8 mouse cellular contexts compared by ENCODE assay signal in the genomic region with DNA sequence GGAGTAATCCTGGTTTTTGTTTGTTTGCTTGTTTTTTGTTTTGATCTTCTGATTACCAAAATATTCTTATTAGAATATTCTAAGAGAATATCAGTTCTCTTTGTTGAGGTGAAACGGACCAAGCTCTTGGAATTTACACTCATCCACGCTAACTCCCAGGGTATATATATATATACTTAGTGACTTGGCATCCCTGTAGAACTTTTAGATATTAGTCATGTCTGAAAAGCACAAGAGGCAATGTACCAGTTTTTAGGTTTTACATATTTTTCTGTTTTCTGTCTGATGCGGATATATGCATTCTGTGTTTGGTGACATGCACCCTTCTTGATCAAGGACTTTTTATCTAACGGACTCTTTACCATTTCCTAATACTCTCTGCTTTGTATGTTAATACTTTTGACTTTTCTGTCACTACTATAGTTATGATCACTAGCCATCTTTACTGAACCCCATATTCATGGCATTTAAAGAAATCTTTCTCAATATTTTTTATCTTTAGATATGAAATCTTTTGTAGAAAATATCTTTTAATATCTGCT. TPM values are rescaled to one million over a fixed set of nuclear protein-coding genes. Genes with fewer than 3 reads are reported as not detected.
DNase-seq lines count a peak whose midpoint lies in the region; ATAC-seq and TF ChIP-seq lines count a peak whose summit lies in the region.

No protein-coding gene starts in this region.

- H3K27ac ChIP-seq in heart, embryonic 14.5 days (replicated peaks in 1 of 2; ENCODE audit: control insufficient read depth in 1 of 2, insufficient read depth in 1 of 2, low read depth in 2 of 2, low read length in 2 of 2), result peak overlapping the region; percentile 91 to 92; a peak in 3 of 4 replicates
- peak overlapping the region; percentile 90 for H3K27ac ChIP-seq in MEL (ENCODE audit: control insufficient read depth, low read depth, low read length)
- 0 out of 2 replicates have a peak overlapping the region, but pooled peaks have one; percentile 42 for H3K27ac ChIP-seq in hindbrain, embryonic 11.5 days (ENCODE audit: low read depth, low read length)
- peak overlapping the region; percentile 91 for H3K27ac ChIP-seq in midbrain, embryonic 10.5 days (replicated peaks)

- WGBS in heart, embryonic 14.5 days, result 27% methylated on average over 4 of the region's 4 CpGs
- WGBS in hindbrain, embryonic 11.5 days, result 47% methylated on average over 4 of the region's 4 CpGs
- WGBS in midbrain, embryonic 10.5 days, result 48% methylated on average over 4 of the region's 4 CpGs

- no peaks in the 10 kb centered on the region for H3K9me3 ChIP-seq in heart, embryonic 14.5 days (ENCODE audit: control insufficient read depth, low read length)
- H3K9me3 ChIP-seq in MEL (replicated peaks; ENCODE audit: insufficient read depth, low read length), result no peaks in the 10 kb centered on the region
- no peaks in the 10 kb centered on the region for H3K9me3 ChIP-seq in hindbrain, embryonic 11.5 days (ENCODE audit: control insufficient read depth, low read length)
- no peaks in the 10 kb centered on the region for H3K9me3 ChIP-seq in midbrain, embryonic 10.5 days (replicated peaks)

- peaks cover 0 to 4% of the 10 kb centered on the region in 2 experiments; a peak in 2 of 4 replicates for H3K4me1 ChIP-seq in heart, embryonic 14.5 days (ENCODE audit: control insufficient read depth in 2 of 2, insufficient read depth in 2 of 2, low read length in 2 of 2)
- H3K4me1 ChIP-seq in MEL (ENCODE audit: control insufficient read depth in 1 of 2, insufficient read depth in 2 of 2, low read length in 2 of 2), result no peaks in the 10 kb centered on the region
- H3K4me1 ChIP-seq in hindbrain, embryonic 11.5 days (replicated peaks; ENCODE audit: control insufficient read depth, insufficient read depth, low read length), result no peaks in the 10 kb centered on the region
- H3K4me1 ChIP-seq in midbrain, embryonic 10.5 days, result peaks cover 12% of the 10 kb centered on the region

- TF ChIP-seq EP300 in MEL (IDR thresholded peaks at IDR 0.05; ENCODE audit: low read depth in 1 of 2, low read length in 2 of 2), result no peak

- H3K79me2 ChIP-seq in MEL (ENCODE audit: control insufficient read depth, insufficient read depth, low read length, poor library complexity), result no peaks in the 10 kb centered on the region; the same call in 1 of the 2 replicates

- TF ChIP-seq CTCF in MEL (IDR thresholded peaks at IDR 0.05 in 2 of 3, conservative IDR thresholded peaks at IDR 0.05 in 1 of 3; ENCODE audit: control insufficient read depth in 1 of 3, insufficient read depth in 1 of 3, low read depth in 2 of 3, low read length in 3 of 3, poor library complexity in 1 of 3, severe bottlenecking in 1 of 3), result no peak

- DNase-seq in heart, adult 11 months, result no peak
- peak; percentile 72 for DNase-seq in MEL (ENCODE audit: low read depth, low spot score)
- DNase-seq in hindbrain, embryonic 11.5 days (ENCODE audit: low spot score), result no peak
- no peak for DNase-seq in midbrain, embryonic 10.5 days (ENCODE audit: low spot score)
- DNase-seq in ovary, postnatal 36 days (ENCODE audit: low spot score), result no peak
- DNase-seq in frontal cortex, adult 2 months (ENCODE audit: extremely low spot score in 1 of 2, low spot score in 1 of 2), result no peak

- peak overlapping the region; percentile 53 to 77; a peak in 3 of 4 replicates for H3K4me3 ChIP-seq in heart, embryonic 14.5 days (ENCODE audit: control insufficient read depth in 1 of 2, insufficient read depth in 1 of 2, low read depth in 1 of 2, low read length in 2 of 2)
- peak overlapping the region; percentile 67 to 88 for H3K4me3 ChIP-seq in MEL (ENCODE audit: control insufficient read depth in 1 of 2, insufficient read depth in 1 of 2, low read depth in 2 of 2, low read length in 2 of 2)
- peak overlapping the region; percentile 46 for H3K4me3 ChIP-seq in hindbrain, embryonic 11.5 days (ENCODE audit: low read depth, low read length)
- peak overlapping the region; percentile 64 for H3K4me3 ChIP-seq in midbrain, embryonic 10.5 days

- H3K9ac ChIP-seq in heart, embryonic 14.5 days (ENCODE audit: low read length), result peak overlapping the region; percentile 78
- H3K9ac ChIP-seq in MEL (ENCODE audit: control insufficient read depth, low read depth, low read length, poor library complexity, severe bottlenecking), result peak overlapping the region; percentile 88
- peak overlapping the region; percentile 67 for H3K9ac ChIP-seq in hindbrain, embryonic 11.5 days (ENCODE audit: low read depth, low read length)

- TF ChIP-seq POLR2A in MEL (IDR thresholded peaks at IDR 0.05; ENCODE audit: control insufficient read depth in 1 of 2, insufficient read depth in 1 of 2, low read depth in 1 of 2, low read length in 2 of 2, poor library complexity in 1 of 2), result no peak

- ATAC-seq in heart, embryonic 14.5 days (ENCODE audit: insufficient number of reproducible peaks, insufficient read depth, low FRiP score, low read depth), result no peak
- peak; percentile 36; the same call in 1 of the 2 replicates for ATAC-seq in hindbrain, embryonic 11.5 days (ENCODE audit: low FRiP score)
- ATAC-seq in frontal cortex, adult (ENCODE audit: low TSS enrichment), result no peak

- no peaks in the 10 kb centered on the region for H3K36me3 ChIP-seq in heart, embryonic 14.5 days (ENCODE audit: control insufficient read depth, insufficient read depth, low read length)
- H3K36me3 ChIP-seq in MEL (ENCODE audit: control insufficient read depth in 1 of 2, insufficient read depth in 2 of 2, low read length in 2 of 2), result no peaks in the 10 kb centered on the region
- no peaks in the 10 kb centered on the region for H3K36me3 ChIP-seq in hindbrain, embryonic 11.5 days (ENCODE audit: control insufficient read depth, insufficient read depth, low read length)
- 0 out of 2 replicates have a peak, but pooled peaks cover under 1% of the 10 kb centered on the region for H3K36me3 ChIP-seq in midbrain, embryonic 10.5 days

- H3K4me2 ChIP-seq in heart, embryonic 14.5 days (ENCODE audit: low read length), result peak overlapping the region; percentile 77
- H3K4me2 ChIP-seq in hindbrain, embryonic 11.5 days (replicated peaks; ENCODE audit: low read depth, low read length), result peak overlapping the region; percentile 55; the same call in 1 of the 2 replicates

- H3K27me3 ChIP-seq in heart, embryonic 14.5 days (ENCODE audit: control insufficient read depth, insufficient read depth, low read length), result no peaks in the 10 kb centered on the region
- no peaks in the 10 kb centered on the region for H3K27me3 ChIP-seq in MEL (ENCODE audit: control insufficient read depth in 1 of 2, insufficient read depth in 2 of 2, low read length in 2 of 2)
- H3K27me3 ChIP-seq in hindbrain, embryonic 11.5 days (ENCODE audit: control insufficient read depth, insufficient read depth, low read length), result no peaks in the 10 kb centered on the region
- no peaks in the 10 kb centered on the region for H3K27me3 ChIP-seq in midbrain, embryonic 10.5 days (ENCODE audit: low read depth, poor library complexity, severe bottlenecking)

- TF ChIP-seq RAD21 in MEL (IDR thresholded peaks at IDR 0.05; ENCODE audit: low read depth, low read length), result no peak

TF ChIP-seq in MEL, 35 proteins besides CTCF, POLR2A, EP300 and RAD21:
- TF ChIP-seq USF2 (IDR thresholded peaks at IDR 0.05; ENCODE audit: borderline replicate concordance in 1 of 2, insufficient read depth in 1 of 2, low read depth in 1 of 2, low read length in 2 of 2) (no peak), CHD1 (IDR thresholded peaks at IDR 0.05; ENCODE audit: low read depth, low read length) (0 out of 2 replicates have a peak, but pooled peaks have one; percentile 55), ZNF384 (IDR thresholded peaks at IDR 0.05; ENCODE audit: low read depth, low read length) (peak; percentile 77), TBP (IDR thresholded peaks at IDR 0.05; ENCODE audit: low read depth, low read length) (peak; percentile 94), GATA1 (IDR thresholded peaks at IDR 0.05; ENCODE audit: low read depth, low read length) (no peak), POLR2AphosphoS5 (IDR thresholded peaks at IDR 0.05; ENCODE audit: borderline replicate concordance, low read depth, low read length) (no peak), MXI1 (IDR thresholded peaks at IDR 0.05; ENCODE audit: low read depth, low read length) (no peak), BHLHE40 (IDR thresholded peaks at IDR 0.05; ENCODE audit: borderline replicate concordance, low read depth, low read length) (no peak), ZKSCAN1 (IDR thresholded peaks at IDR 0.05; ENCODE audit: low read depth, low read length) (no peak)

RNA-seq across cellular contexts. Expression of a gene that starts 18.1 kb away (rescaled TPM):
- polyA plus RNA-seq in heart, embryonic 14.5 days (2014; fragmentation: Nextera tagmentation; extraction: Ambion mirVana), result 3.8 and 4.0 TPM in 2 replicates
- total RNA-seq in MEL (2012; rRNA removed), result 3.5 and 4.0 TPM in 2 replicates
- 1 to 10 TPM in 1 of 2 experiments, not detected in 1; 2.8 TPM for polyA plus RNA-seq in MEL (2012; ENCODE audit: insufficient read depth in 1 of 2, insufficient read length in 2 of 2, low read depth in 1 of 2, low replicate concordance in 2 of 2, missing spikeins in 1 of 2)
- 2.1 and 2.9 TPM in 2 replicates for polyA plus RNA-seq in hindbrain, embryonic 11.5 days (2014; fragmentation: Nextera tagmentation; extraction: Ambion mirVana)
- polyA plus RNA-seq in midbrain, embryonic 10.5 days (2016; fragmentation: Nextera tagmentation; extraction: Ambion mirVana), result 1.7 and 2.2 TPM in 2 replicates
- polyA plus RNA-seq in frontal cortex, adult 2 months (2012; rRNA removed), result 2.8 and 3.4 TPM in 2 replicates

RNA-seq across cellular contexts. Expression of a gene that starts 28.4 kb away (rescaled TPM):
- polyA plus RNA-seq in heart, embryonic 14.5 days (2014; fragmentation: Nextera tagmentation; extraction: Ambion mirVana), result 5.3 and 5.5 TPM in 2 replicates
- 1.8 TPM in 2 replicates for total RNA-seq in MEL (2012; rRNA removed)
- 1 to 10 TPM in 1 of 2 experiments, not detected in 1; 2.2 TPM for polyA plus RNA-seq in MEL (2012; ENCODE audit: insufficient read depth in 1 of 2, insufficient read length in 2 of 2, low read depth in 1 of 2, low replicate concordance in 2 of 2, missing spikeins in 1 of 2)
- polyA plus RNA-seq in hindbrain, embryonic 11.5 days (2014; fragmentation: Nextera tagmentation; extraction: Ambion mirVana), result 8.6 and 10.5 TPM in 2 replicates
- polyA plus RNA-seq in midbrain, embryonic 10.5 days (2016; fragmentation: Nextera tagmentation; extraction: Ambion mirVana), result 10.0 and 10.3 TPM in 2 replicates
- polyA plus RNA-seq in frontal cortex, adult 2 months (2012; rRNA removed), result 2.9 and 3.5 TPM in 2 replicates

RNA-seq across cellular contexts. Expression of a gene that starts 49.6 kb away (rescaled TPM):
- polyA plus RNA-seq in heart, embryonic 14.5 days (2014; fragmentation: Nextera tagmentation; extraction: Ambion mirVana), result 14.7 and 14.8 TPM in 2 replicates
- total RNA-seq in MEL (2012; rRNA removed), result 2.3 and 3.5 TPM in 2 replicates
- 1 to 10 TPM in 1 of 2 experiments, not detected in 1; 3.2 TPM for polyA plus RNA-seq in MEL (2012; ENCODE audit: insufficient read depth in 1 of 2, insufficient read length in 2 of 2, low read depth in 1 of 2, low replicate concordance in 2 of 2, missing spikeins in 1 of 2)
- 19.0 and 21.1 TPM in 2 replicates for polyA plus RNA-seq in hindbrain, embryonic 11.5 days (2014; fragmentation: Nextera tagmentation; extraction: Ambion mirVana)
- polyA plus RNA-seq in midbrain, embryonic 10.5 days (2016; fragmentation: Nextera tagmentation; extraction: Ambion mirVana), result 14.0 and 14.6 TPM in 2 replicates
- 10.0 and 12.3 TPM in 2 replicates for polyA plus RNA-seq in frontal cortex, adult 2 months (2012; rRNA removed)
